Mouse (Mus musculus) kidney, embryonic 14.5 days (tissue): Measurements from ENCODE around the gene Plekha8. TPM values are rescaled to one million over a fixed set of nuclear protein-coding genes. Genes with fewer than 3 reads are reported as not detected.

ENCODE experiments used
- ATAC-seq: fragments of 200-750 bp; cut with Nextera tagmentation; 2 replicates; pipeline ENCODE4 v1.8.0; 2017; ENCODE audit warnings: moderate number of reproducible peaks, mild to moderate bottlenecking, moderate TSS enrichment, moderate library complexity; ENCODE audit not compliant: low FRiP score, low TSS enrichment
- H3K27ac ChIP-seq: fragments of 300-500 bp; sonication (generic); 2 replicates; pipeline ENCODE4 v1.5.1; 2014; ENCODE audit warnings: low read depth, mild to moderate bottlenecking, low read length, moderate library complexity, mixed read lengths
- H3K27me3 ChIP-seq: fragments of 300-500 bp; sonication (generic); 2 replicates; pipeline ENCODE4 v1.6.1; 2014; ENCODE audit warnings: mild to moderate bottlenecking, low read length; ENCODE audit not compliant: control insufficient read depth, insufficient read depth
- H3K36me3 ChIP-seq: fragments of 300-500 bp; sonication (generic); 2 replicates; pipeline ENCODE4 v1.6.1; 2014; ENCODE audit warnings: low read length, mixed read lengths; ENCODE audit not compliant: control insufficient read depth, insufficient read depth
- H3K4me1 ChIP-seq: fragments of 300-500 bp; sonication (generic); 2 replicates; pipeline ENCODE4 v1.6.1; 2014; ENCODE audit warnings: low read length, mixed read lengths; ENCODE audit not compliant: control insufficient read depth, insufficient read depth
- H3K4me2 ChIP-seq: fragments of 300-500 bp; sonication (generic); replicated peaks from 2 replicates; pipeline ENCODE4 v1.6.1; 2014; ENCODE audit warnings: low read depth, mild to moderate bottlenecking, low read length
- H3K4me3 ChIP-seq: fragments of 300-500 bp; sonication (generic); 2 replicates; pipeline ENCODE4 v1.5.1; 2014; ENCODE audit warnings: mild to moderate bottlenecking, low read length
- H3K9ac ChIP-seq: fragments of 300-500 bp; sonication (generic); 2 replicates; pipeline ENCODE4 v1.6.1; 2014; ENCODE audit warnings: low read depth, mild to moderate bottlenecking, low read length, moderate library complexity
- H3K9me3 ChIP-seq: fragments of 300-500 bp; sonication (generic); 2 replicates; pipeline ENCODE4 v1.6.1; 2016; ENCODE audit warnings: low read length; ENCODE audit not compliant: control insufficient read depth
- WGBS: fragments of 180-500 bp; shearing (Covaris S2); extraction: QIAGEN DNeasy Blood & Tissue Kit; methylation state at CpG from one replicate; pipeline ENCODE4 v1.1.7; 2014; 5-methylcytosine and 5-hydroxymethylcytosine counted together
- polyA plus RNA-seq: library from polyadenylated mRNA; unstranded; fragments of >200 nt; fragmentation: Nextera tagmentation; extraction: Ambion mirVana; gene quantifications from 2 replicates; pipeline ENCODE4 v1.2.1, GENCODE M21; 2014

Plekha8 gene
- polyA plus RNA-seq, 1 experiment from 2014 or later, result 14.6 TPM

GRCm38 (mm10) chr6:54569776-54570175, 25.1 kb upstream of the Plekha8 start:
- H3K27ac ChIP-seq, result no peak overlapping the region
- H3K36me3 ChIP-seq, result no peaks in the 10 kb centered on the region
- peaks cover 31% of the 10 kb centered on the region for H3K4me1 ChIP-seq
- ATAC-seq, result no peak
- H3K9me3 ChIP-seq, result no peaks in the 10 kb centered on the region
- no peak overlapping the region for H3K4me2 ChIP-seq
- WGBS, result 26% methylated on average over 7 of the region's 7 CpGs
- no peak overlapping the region for H3K4me3 ChIP-seq
- H3K9ac ChIP-seq, result no peak overlapping the region
- H3K27me3 ChIP-seq, result 0 out of 2 replicates have a peak, but pooled peaks cover 5% of the 10 kb centered on the region

- ATAC-seq, result peak; percentile 82
- Histone ChIP-seq H3K4me3 (no peak overlapping the region), H3K27ac (no peak overlapping the region), H3K36me3 (no peaks in the 10 kb centered on the region), H3K27me3 (no peaks in the 10 kb centered on the region), H3K9ac (no peak overlapping the region), H3K4me2 (peak overlapping the region; percentile 18), H3K9me3 (no peaks in the 10 kb centered on the region), H3K4me1 (peaks cover 17% of the 10 kb centered on the region)
- 17% methylated on average over 6 of the region's 6 CpGs for WGBS
These were observed 21.5 kb upstream of the Plekha8 start for GRCm38 (mm10) chr6:54573218-54573955.

DNA sequence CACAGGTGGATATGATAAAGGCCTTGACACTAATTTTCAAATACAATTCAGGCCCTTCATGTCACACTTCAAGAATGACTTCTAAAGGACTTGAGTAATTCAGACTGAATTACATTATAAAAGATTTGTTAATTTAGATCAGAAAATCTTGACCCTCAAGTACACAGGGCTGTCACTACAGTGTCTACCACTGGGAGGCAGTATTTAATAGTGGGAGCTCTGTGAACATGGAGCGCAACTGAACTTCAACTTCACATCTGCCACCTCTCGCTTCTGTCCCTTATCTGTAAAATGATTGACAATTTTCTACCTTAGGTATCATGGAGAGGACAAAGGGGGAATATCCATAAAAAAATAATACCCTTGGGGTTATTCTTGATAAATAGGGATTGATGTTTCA, 8.7 kb upstream of the Plekha8 start:
- no peaks in the 10 kb centered on the region for H3K27me3 ChIP-seq
- ATAC-seq, result no peak
- H3K9ac ChIP-seq, result no peak overlapping the region
- H3K4me1 ChIP-seq, result no peaks in the 10 kb centered on the region
- 27% methylated on average over 2 of the region's 2 CpGs for WGBS
- no peak overlapping the region for H3K4me2 ChIP-seq
- H3K36me3 ChIP-seq, result peaks cover 7% of the 10 kb centered on the region; the same call in 1 of the 2 replicates
- no peaks in the 10 kb centered on the region for H3K9me3 ChIP-seq
- no peak overlapping the region for H3K27ac ChIP-seq
- no peak overlapping the region for H3K4me3 ChIP-seq

- Histone ChIP-seq H3K27me3 (no peaks in the 10 kb centered on the region), H3K27ac (no peak overlapping the region), H3K4me3 (no peak overlapping the region), H3K9me3 (no peaks in the 10 kb centered on the region), H3K4me1 (no peaks in the 10 kb centered on the region), H3K9ac (no peak overlapping the region), H3K4me2 (no peak overlapping the region), H3K36me3 (peaks cover 7% of the 10 kb centered on the region; the same call in 1 of the 2 replicates)
- ATAC-seq, result no peak
- 80% methylated on average over 8 of the region's 8 CpGs for WGBS
These were observed 8.0 kb upstream of the Plekha8 start for GRCm38 (mm10) chr6:54586911-54587310.

DNA sequence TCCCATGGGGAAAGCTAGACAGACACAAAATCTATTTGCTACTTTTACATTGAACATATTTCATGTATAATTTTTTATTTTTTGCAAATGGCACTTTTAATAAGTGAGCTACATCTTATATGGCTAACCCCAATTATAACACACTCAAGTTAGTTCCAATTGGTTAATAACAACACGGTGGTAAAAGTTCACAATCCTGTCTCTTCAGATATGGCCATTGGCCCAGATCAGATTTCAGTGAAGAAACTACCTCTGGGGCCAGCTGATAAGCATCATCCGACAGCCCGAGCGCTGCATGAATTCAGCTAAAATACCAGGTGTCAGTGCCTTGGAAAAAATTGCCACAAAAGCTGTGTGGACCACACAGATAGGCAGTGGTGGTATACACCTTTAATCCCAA, 7.2 kb upstream of the Plekha8 start:
- ATAC-seq, result no peak
- Histone ChIP-seq H3K27me3 (no peaks in the 10 kb centered on the region), H3K4me2 (no peak overlapping the region), H3K27ac (no peak overlapping the region), H3K36me3 (peaks cover 3% of the 10 kb centered on the region; the same call in 1 of the 2 replicates), H3K9ac (no peak overlapping the region), H3K4me3 (no peak overlapping the region), H3K9me3 (no peaks in the 10 kb centered on the region), H3K4me1 (no peaks in the 10 kb centered on the region)
- 44% methylated on average over 4 of the region's 4 CpGs for WGBS

- Histone ChIP-seq H3K27ac (no peak overlapping the region), H3K4me1 (no peaks in the 10 kb centered on the region), H3K27me3 (no peaks in the 10 kb centered on the region), H3K36me3 (peaks cover 3% of the 10 kb centered on the region; the same call in 1 of the 2 replicates), H3K9me3 (no peaks in the 10 kb centered on the region), H3K4me3 (no peak overlapping the region), H3K9ac (no peak overlapping the region), H3K4me2 (no peak overlapping the region)
- WGBS, result 62% methylated on average over 1 of the region's 1 CpGs
- ATAC-seq, result no peak
These were observed 6.7 kb upstream of the Plekha8 start for GRCm38 (mm10) chr6:54588212-54588611.

- H3K4me3 ChIP-seq, result no peak overlapping the region
- peaks cover 4% of the 10 kb centered on the region; the same call in 1 of the 2 replicates for H3K4me1 ChIP-seq
- H3K9ac ChIP-seq, result no peak overlapping the region
- no peak overlapping the region for H3K27ac ChIP-seq
- no peaks in the 10 kb centered on the region for H3K9me3 ChIP-seq
- H3K36me3 ChIP-seq, result no peaks in the 10 kb centered on the region; the same call in 1 of the 2 replicates
- no peaks in the 10 kb centered on the region for H3K27me3 ChIP-seq
- WGBS, result 93% methylated on average over 2 of the region's 2 CpGs
- no peak for ATAC-seq
- no peak overlapping the region for H3K4me2 ChIP-seq
These were observed 4.2 kb upstream of the Plekha8 start for GRCm38 (mm10) chr6:54590691-54591090.

GRCm38 (mm10) chr6:54591778-54592177, 3.1 kb upstream of the Plekha8 start:
- 44% methylated on average over 6 of the region's 6 CpGs for WGBS
- no peak overlapping the region for H3K9ac ChIP-seq
- no peak overlapping the region for H3K27ac ChIP-seq
- H3K9me3 ChIP-seq, result no peaks in the 10 kb centered on the region
- no peaks in the 10 kb centered on the region for H3K27me3 ChIP-seq
- ATAC-seq, result no peak
- H3K4me2 ChIP-seq, result peak overlapping the region; percentile 27
- H3K4me3 ChIP-seq, result peak overlapping the region; percentile 11; the same call in 1 of the 2 replicates
- peaks cover 12% of the 10 kb centered on the region; the same call in 1 of the 2 replicates for H3K4me1 ChIP-seq
- no peaks in the 10 kb centered on the region for H3K36me3 ChIP-seq

GRCm38 (mm10) chr6:54592938-54593535, 1.9 kb upstream of the Plekha8 start:
- Histone ChIP-seq H3K27ac (peak overlapping the region; percentile 20; the same call in 1 of the 2 replicates), H3K4me2 (peak overlapping the region; percentile 42), H3K4me3 (peak overlapping the region; percentile 57), H3K4me1 (peaks cover 15% of the 10 kb centered on the region; the same call in 1 of the 2 replicates), H3K9ac (peak overlapping the region; percentile 59), H3K9me3 (no peaks in the 10 kb centered on the region), H3K27me3 (no peaks in the 10 kb centered on the region), H3K36me3 (no peaks in the 10 kb centered on the region)
- under 1% methylated on average over 20 of the region's 20 CpGs for WGBS
- peak; percentile 85 for ATAC-seq
